Mouse (Mus musculus) urinary bladder, adult 2 months (tissue): ENCODE results near the gene Sap30. TPM values are rescaled to one million over a fixed set of nuclear protein-coding genes. Genes with fewer than 3 reads are reported as not detected.
"Not testable (repeated sequence)": the region's sequence is repeated elsewhere in the genome, so short reads cannot be mapped to it uniquely, and the experiment has no call there.

Experiments used
- DNase-seq: peaks from one replicate; pipeline ENCODE4 v3.0.0; 2022; ENCODE audit warnings: low spot score
- polyA plus RNA-seq: library from polyadenylated mRNA; depleted of rRNA; stranded (reverse); fragments of >200 nt; gene quantifications from 2 replicates; pipeline ENCODE4 v1.2.3, GENCODE M21; 2012

Sap30 gene
- polyA plus RNA-seq, 1 experiment = 22.2 TPM

DNA sequence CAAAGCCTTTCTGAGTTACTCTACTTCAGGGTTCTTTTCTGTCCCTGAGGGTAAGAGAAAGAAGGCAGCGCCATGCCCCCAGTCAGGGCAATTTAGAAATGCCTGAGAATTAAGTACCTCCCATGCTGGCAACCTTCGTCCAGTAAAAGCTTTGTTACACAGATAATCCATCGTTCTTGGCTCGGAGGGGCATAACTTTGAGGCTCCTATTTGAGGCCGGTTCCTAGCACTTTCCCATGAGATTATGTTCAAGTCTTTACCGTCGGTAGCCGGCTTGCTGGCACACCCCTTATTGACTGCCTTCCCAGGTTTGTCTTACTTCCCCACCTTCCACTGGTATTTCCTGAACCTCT lies 10.8 kb upstream of the Sap30 start:
- no peak for DNase-seq

DNA sequence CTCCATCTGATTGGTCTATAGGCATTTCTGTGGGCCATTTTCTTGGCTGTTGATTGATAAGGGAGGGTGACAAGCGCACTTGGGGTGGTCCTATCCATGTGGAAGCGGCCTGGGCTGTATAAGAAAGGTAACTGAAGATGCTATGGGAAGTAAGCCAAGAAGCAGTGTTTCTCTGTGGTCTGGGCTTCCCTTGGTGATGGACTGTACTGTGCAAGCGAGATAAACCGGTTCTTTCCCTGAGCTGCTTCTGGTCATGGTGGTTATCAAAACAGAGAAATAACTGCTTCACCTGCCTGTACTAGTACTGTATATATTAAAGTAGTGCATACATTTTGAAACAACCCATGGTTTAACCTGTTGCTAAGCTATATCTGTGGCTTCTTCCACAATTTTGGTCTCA lies 4.2 kb upstream of the Sap30 start:
- DNase-seq = no peak

DNA sequence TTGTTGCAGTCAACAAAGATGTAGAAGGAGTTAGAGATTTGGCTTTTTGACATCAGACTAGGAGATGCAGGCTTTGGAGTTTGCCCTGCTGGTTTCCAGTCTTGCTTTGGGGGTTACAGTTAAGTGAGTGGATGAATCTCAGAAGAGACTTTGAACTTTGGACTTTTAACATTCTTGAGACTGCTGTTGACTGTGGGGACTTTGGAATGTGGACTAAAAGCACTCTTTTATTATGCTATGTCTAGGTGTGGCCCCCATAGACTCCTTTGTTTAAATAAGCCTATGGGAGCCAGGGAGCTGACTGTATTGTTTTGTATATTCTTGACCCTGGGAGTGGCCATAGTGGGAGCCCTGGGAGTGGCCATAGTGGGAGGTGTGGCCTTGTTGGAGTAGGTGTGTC lies 2.2 kb upstream of the Sap30 start:
- DNase-seq = no peak

DNA sequence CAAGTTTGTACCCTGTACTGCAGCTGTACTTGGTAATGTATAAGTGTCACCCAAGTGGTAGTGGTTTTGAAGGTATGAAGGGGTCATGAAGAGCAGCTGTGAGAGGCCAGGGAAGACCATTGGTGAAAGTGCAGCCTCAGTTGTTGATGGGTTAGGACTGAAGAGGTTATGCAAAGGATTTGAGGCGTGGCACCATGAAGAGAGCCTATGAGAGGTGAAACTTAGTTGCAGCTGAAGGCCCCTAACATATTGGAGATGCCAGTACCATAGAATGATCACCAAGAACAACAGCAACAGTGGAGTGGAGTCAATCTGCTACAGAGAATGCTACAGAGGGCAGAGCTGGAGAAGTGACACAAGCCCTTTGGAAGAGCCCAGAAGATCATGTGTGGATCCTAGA lies 1.7 kb upstream of the Sap30 start:
- no peak for DNase-seq

DNA sequence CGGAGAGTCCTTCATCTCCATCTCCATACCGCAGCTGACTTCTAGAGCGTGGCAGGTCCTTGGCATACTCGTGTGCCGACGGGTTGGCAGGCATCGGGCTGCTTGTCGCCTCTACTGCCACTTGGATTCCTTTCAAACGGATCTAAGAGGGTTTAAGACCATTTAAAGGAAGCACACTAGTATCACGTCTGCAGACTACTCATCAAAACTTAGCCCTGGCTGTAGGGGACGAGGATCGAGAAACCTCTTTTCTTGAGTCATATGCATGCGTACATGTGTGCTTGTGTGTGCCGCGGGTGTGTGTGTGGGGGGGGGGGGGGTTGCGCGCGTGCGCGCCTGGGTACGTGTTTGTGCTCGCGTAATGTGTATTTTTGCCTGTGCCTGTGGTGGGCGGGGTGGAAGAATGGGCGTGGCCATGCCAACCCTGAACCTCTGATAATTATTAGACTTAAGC lies 679 bp upstream of the Sap30 start:
- peak; percentile 32 for DNase-seq

DNA sequence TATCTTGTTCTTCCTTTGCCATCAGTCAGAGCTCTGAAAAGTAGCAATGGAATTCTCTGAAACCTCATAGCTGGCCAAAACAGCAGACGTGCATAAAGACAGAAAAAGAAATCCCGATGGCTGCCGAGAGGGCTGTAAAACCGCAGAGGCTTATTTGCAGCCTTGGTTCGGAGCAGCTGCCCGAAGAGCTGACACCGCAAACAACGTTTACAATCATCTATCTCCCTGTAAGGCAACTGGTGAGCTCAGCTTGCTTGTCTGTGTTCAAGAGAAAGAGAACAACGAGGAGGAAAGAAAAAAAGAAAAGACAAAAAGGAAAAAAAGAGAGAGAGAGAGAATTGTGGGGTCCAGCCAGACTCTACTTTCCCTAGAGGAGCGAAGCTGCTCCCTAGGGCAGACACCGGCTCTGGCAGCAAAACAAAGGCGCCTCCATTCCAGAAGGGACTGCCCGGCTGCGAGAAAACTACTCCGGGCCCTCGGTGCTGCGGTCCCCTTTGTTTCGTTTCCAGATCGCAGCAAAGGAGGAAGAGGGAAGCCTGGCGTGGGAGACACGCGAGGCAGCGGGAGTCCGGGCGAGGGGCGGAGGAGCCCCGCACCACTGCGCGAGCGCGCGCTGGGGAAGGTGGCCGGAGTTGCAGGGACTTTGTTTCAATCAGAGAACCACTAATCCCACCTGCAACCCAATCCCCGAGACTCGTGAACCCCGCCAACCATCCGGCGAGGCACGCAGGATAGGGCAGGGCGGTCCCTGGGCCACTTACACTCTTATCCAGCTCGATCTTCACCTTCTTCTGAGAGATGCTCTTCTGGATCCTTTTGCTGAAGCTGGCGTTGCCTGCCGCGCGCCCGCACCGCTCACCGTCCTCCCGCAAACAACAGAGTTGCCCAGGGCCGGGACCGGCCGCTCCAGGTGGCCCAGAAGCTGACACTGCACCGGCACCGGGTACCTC lies 894 bp downstream of the Sap30 start:
- peak; percentile 53 for DNase-seq

DNA sequence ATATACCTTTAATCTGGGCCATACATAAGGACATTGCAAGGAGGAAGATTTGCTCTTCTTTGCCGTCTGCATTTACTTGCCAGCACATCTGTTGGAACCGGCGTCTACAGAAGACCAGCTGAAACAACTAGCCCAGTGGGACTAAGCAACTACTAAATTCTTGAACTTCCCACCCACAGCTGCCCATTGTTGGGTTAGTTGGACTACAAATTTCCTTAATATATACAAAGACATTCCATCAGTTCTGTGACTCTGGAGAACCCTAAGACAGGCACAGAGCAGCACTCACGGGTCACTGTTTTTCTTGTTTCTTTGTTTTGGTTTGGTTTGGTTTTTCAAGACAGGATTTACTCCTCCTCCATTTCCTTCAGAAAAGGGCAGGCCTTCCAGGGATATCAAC lies 7.1 kb downstream of the Sap30 start:
- no peak for DNase-seq

DNA sequence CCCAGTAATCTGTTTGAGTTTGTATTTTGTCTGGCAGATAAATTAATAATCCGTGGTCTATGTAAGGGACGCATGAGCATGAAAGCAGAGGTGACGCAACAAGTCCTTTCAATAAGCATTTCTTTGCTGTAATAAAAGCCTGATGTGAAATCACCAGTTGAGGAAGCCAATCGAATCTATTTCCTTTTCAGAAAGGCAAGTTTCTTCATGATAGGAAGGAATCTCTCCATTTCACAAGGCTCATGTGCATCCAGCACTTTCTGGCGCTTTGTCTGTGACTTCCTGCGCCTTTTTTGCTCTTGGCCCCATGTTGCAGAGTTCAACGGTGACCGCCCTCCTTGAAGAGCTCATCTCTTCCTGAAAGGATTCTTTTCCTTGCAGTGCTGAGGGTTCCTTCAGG lies 8.0 kb downstream of the Sap30 start:
- DNase-seq = no peak

DNA sequence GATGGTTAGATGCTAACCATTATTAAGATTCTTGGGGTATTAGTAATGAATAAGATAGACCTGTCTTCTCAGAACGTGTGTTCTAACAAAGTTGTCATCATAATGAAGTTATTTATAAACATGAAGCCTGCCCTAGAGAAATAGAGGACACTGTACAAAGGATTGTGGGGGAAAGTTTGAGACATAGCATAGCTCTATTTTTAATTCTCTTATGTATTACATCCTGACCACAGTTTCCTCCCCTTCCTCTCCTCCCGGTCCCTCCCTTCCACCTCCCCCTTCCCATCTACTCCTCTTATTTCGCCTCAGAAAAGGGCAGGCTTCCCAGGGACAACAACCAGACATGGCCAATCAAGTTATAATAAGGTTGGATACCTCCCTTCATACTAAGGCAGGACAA lies 9.3 kb downstream of the Sap30 start:
- DNase-seq = no peak

DNA sequence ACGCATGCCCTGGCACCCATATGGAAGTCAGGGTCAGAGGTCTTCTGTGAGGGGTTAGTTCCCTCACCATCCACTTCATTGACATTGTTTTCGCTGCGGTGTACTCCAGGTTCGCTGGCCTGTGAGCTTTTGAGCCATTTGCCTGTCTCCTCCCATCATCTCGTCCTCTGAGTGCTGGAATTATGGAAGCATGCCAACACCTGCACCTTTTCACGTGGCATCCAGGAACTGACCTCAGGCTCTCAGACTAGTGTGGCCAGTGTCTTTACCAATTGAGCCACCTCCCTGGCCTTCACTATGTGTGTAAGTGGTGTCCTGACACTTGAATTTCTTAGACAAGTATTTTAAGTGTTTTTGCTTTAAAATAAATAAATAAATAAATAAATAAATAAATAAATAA lies 13.9 kb downstream of the Sap30 start:
- no peak for DNase-seq

DNA sequence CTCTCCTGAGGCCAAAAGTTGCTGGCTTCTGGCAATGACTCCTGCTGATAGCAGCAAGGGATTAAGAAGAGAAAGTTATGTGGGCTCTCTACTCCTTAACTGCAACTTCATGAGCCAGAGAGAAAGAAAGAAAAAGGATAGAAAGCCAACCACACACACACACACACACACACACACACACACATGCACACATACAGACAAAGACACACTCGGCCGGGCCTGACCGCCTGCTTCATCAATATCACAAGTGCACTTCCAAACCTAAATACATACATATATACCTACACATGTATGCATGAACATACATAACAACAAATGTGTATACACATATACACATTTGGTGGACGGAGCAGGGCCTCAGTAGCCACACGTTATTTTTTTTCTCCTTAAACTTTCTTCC lies 16.8 kb downstream of the Sap30 start:
- DNase-seq = no peak

DNA sequence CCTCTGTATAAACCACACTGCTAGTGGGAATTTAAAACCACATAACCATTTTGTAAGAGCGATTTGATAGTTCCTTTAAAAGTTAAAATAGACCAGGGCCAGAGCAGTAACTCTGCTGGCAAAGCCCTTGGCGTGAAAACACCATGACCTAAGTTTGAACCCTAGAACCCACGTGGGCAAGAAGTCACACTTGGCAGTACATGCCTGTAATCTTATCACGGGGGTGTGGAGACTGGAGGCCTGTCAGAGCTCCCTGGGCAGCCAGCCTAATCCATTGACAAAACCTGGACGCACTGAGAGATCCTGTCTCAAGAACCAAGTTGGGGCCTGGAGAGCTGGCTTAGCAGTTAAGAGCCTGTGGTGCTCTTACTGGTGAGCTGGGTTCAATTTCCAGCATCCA lies 19.0 kb downstream of the Sap30 start:
- no peak for DNase-seq

DNA sequence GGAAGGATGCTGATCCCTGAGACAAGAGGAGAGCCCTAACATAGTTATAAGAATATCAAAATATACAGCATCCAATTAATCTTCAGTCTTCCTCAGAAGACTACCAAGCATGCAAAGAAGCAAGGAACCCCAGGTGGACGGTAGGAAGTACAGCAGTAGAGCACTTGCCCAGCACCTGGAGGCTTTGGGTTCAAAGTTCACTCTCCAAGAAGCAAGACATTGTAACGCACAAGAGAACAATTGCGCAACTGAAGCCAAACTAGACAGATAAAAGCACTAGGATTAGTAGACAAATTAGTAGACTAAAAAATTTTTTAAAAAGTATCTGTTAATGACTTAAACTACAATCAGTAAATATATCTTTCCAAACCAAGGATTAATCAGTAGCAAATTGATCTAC lies 23.9 kb downstream of the Sap30 start:
- no peak for DNase-seq

DNA sequence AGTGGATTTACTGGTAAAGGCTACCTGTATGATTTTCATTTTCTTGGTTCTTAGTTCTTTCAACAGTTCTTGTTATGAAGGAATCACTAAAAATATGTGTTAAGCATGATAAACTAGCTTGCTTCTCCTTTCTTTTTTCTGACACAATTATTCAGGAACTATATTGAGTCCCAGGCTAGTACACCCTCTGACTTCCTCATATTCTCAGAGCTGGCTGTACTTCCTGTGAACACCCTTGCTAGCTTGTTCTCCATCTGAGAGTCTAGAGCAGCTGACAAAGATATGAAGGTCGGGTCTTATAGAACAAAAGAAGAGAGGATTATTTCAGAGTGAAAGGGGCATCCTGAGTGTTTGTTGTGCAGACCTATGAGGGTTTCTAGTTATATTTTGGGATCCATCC lies 24.8 kb downstream of the Sap30 start:
- DNase-seq = no peak

DNA sequence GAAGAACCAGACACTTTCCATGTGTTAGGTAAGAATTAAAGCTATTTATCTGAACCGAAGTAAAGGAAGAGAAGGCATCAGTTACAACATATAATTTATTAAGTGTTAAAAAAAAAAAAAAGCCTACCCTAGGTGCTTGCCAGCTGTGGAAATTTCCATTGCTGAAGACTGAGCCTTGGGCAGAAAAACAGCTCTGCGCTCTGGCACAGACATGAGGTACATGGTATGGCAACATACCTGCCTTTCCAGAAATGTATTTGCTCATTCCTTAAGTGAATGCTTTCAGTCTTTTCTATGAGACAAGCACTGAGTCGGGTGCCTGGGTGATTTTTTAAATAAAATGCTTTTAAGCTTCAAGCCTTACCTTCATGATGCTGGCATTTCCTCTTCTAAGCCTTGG lies 29.7 kb downstream of the Sap30 start:
- no peak for DNase-seq

DNA sequence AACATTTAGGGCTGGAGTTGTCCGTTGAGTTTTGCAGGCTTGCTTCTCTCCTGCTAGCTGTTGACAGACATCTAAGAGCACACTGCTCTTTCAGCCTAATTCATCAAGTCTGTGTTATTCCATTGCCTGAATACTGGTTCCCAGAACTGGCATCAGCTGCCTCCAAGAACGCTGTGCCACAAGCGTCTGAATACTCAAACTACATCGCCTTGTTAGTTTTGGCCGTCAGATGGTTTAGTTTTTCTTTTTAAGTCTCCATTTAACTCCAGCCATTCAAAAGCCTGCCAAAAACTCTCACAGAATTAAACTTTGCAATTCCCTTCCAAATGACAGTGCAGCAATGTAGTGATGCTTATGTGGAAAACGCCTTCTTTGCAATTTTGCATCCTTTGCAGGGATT lies 30.5 kb downstream of the Sap30 start:
- no peak for DNase-seq

DNA sequence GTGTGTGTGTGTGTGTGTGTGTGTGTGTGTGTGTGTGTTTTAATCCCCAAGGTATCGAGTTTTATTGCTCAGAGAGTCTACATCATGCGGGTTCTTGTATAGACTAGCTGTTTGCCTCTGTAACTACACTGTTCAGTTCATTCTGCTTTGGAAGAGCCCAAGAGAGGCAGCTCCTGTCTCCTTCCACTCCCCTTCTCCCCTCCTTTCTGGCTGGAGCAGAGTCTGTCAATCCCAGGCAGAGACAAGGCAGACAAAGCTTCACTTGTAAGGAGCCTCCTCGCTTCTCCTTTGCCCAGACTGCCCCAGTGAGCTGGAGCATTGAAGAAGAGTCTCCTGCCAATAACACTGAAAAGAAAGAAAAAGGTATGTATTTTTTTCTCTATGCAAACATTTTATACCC lies 31.9 kb downstream of the Sap30 start, which contains the start of gene Scrg1:
Gene Scrg1 (plus strand): TSS at position 159 of the 400 bp plus-strand sequence.
- DNase-seq = no peak

DNA sequence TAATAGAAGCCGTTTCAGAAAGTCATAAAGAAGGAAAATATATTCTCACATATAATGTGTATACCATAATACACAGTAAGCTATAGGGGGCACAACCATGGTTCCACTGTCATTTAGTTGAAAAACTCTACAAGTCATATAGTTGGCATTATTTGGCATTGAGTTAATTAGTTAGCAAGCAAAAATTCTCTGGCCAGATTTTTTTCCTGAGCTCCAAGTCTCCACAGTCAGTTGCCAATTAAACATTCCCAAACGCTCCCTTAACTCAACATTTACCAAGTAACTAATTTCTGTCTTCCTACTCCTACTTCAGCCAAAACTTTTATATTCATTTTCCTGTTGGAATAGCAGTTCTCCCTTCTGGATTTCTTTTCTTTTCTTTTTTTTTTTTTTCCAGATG lies 34.3 kb downstream of the Sap30 start:
- no peak for DNase-seq

DNA sequence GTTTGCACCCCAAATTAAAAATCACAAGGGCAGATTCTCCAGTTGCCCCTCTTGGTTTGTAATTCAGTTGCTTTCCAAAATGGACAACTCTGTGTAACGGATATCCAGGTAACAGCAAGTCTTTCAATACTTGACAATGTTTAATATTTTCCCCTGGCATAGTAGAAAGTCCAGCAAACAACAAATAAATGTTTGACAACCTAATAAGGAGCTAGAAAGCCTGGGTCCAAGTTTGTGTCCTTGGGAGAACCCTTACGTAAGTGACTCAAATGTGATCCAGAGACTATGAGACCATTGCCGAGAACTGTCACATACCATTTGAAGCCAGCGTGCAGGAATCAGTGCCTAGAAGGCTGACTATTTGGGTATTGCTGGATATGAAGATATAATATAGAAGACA lies 35.8 kb downstream of the Sap30 start:
- DNase-seq = no peak

DNA sequence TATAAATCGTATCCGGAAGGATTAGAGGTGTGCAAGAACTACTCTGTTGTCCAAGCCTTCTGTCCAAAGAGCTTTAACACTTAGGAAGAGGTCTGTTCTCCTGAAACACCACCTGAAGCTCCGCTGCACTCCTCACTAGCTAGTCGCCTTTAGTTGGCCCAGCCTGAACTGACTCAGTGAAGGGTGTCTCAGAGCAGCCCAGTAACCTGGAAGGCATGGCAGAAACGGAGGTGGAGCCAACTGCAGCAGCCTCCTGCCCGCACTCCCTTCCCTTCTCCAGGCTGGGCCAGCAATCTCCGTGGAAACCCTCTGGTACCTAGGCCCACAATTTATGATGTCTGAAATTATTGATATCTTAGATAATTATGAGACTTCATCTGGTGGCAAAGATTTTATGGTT lies 36.9 kb downstream of the Sap30 start:
- no peak for DNase-seq

DNA sequence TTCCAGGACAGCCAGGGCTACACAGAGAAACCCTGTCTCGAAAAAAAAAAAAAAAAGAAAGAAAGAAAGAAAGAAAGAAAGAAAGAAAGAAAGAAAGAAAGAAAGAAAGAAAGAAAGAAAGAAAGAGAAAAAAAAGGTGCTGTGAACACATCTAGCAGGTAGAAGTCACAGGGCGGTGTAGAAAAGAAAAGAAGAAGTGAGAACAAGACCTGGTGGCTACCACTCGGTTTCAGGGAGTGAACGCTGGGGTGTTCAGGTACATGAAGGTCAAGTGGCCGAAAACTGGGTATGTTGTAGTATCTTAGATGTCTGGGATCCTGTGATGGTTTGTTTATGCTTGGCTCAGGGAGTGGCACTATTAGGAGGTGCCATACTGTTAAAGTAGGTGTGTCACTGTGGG lies 41.8 kb downstream of the Sap30 start:
- not testable (repeated sequence) for DNase-seq

DNA sequence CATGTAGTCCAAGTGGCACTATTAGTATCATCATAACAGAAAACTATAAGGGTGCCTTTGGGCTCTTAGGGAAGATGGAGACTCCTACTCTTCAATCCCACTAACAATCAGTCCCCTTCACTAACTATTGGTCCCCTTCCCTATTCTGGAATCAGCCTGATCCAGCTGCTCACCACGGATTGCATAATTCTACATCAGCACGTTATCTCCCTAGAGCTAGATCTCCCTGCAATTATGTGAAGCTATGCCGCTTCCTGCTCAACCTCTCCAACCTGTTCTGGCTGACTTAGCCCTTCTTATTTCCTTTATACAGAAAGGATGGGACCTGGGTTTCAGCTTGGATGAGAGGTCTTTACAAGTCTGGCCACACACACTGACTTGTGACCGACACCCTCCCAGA lies 44.4 kb downstream of the Sap30 start:
- no peak for DNase-seq

DNA sequence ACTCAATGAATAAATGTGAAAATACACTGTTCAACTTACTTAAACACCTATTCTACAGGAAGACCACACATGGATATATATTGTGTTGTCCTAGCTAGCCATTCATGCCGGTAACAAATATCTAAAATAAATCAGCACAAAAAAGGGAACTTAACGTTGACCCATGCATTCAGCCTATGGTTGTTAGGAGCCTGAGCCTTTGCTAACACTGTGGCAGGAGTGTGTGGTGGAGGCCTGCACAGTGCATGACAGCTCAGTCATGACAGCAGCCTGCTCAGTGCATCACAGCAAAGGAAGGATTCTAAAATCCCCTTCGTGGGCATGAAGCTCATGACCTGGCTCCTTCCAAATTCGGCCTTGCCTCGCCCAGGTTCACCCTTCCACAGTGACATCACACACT lies 46.1 kb downstream of the Sap30 start:
- DNase-seq = no peak

DNA sequence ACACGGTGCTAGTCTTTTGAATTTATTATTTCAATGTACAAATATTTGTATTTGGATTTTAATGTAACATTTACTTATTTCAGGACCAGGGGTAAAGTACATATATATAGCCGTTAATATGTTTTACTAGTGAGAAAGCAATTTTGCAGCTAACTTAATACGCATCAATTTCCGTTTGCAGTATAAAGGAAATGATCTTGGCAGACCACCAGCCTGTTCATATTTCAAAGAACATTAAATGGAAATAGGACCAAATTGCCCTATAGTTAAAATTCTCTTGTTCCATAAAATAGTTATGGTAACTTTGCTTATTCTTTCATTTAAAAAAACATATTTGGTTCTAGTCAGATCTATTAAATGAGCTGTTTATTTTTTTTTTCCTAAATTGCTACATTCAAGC lies 46.5 kb downstream of the Sap30 start:
- no peak for DNase-seq
